Mouse (Mus musculus) fat pad, adult 2 months (tissue): ENCODE results near the gene Shisa6.

Source experiments
- DNase-seq: peaks from one replicate; pipeline ENCODE4 v3.0.0-alpha.2; 2011; ENCODE audit warnings: low read depth, low spot score; ENCODE audit errors: extremely low read depth

Shisa6 gene

DNA sequence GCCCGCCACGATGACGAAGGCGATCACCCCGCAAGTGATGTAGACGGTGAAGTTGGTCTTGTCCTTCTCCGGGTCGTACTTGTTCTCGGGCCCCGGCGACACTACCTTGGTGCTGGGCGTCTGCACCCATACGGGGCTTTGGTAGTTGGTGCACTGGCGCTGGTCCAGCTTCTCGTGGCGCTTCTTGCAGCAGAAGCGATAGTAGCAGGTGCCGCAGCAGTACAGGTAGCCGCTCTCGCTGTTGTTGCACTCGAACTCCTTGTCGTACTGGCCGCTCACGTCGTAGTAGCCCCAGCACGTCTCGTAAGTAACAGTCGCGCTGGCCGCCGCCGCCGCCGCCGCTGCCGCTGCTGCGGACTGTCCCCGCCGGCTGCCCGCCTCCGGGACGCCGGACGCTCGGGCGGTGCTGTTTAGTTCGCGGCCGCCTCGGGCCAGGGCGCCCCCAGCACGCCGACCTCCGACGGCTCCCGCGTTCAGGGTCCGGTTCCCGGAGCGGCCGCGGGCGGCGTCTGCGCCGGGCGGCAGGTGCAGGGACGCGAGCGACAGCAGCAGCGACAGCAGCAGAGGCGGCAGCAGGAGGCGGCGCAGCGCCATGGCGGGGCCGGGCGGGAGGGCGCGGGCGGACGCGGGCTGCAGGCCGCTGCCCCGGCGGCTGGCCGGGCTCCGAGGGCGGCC is at the start of gene Shisa6:
Gene Shisa6, minus strand, starts transcription at position 594 of the 675 bp plus-strand sequence.
- no peak for DNase-seq

DNA sequence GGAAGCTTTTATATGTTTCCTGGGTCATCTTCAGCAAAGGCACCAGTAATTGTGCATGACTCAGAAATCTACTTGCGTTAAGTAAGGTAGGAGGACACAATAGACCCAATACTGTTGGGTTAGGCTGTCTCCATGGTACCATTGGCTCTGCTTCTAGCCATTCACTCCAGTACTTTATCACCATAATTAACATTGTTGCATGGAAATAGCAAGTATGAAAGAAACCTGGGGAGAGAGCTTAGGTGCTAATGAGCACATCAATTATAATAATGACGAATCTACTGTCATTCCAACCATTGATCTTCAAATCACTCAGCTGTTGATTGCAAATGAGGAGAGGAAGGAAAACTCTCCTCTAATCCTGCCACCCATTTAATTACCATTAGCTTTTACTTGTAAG is 48.1 kb upstream of the Shisa6 start:
- no peak for DNase-seq

DNA sequence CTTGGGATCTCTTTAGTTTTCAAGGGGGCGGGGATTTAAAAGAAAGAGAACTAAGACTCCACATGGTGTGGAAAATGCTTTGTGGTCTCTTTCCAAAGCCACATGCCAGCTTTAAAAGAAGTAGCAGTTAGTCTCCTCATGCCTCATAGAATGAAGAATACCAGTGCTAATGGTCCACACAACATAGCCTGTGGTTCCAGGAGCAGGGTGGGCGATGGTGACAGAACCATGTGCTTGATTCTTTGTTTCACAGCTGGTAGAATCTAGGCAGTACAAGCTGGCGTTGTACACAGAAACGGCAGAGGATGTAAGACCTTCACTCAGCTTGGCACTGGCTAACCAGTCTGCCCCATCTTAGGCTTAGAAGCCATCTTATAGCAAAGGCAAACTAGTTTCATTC is 43.3 kb upstream of the Shisa6 start:
- no peak for DNase-seq

DNA sequence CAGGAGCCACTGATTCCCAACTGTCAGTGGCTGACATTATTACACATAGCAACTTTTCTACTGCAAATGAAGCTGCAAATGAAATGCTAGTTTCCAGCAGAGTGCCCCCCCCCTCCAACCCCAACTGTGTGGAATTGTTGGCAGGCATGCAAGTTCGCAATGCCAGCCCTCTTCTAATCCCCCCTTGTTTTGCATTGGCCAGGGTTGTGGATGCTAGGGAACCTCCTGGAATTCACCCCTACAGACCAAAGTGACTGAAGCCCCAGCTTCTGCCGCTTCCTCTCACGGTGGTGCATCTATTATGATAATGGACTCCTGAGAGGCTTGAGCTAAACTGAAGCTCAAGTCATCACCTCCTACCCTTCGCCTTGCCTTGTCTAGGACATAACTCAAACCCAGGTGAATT is 42.6 kb upstream of the Shisa6 start:
- DNase-seq: no peak

DNA sequence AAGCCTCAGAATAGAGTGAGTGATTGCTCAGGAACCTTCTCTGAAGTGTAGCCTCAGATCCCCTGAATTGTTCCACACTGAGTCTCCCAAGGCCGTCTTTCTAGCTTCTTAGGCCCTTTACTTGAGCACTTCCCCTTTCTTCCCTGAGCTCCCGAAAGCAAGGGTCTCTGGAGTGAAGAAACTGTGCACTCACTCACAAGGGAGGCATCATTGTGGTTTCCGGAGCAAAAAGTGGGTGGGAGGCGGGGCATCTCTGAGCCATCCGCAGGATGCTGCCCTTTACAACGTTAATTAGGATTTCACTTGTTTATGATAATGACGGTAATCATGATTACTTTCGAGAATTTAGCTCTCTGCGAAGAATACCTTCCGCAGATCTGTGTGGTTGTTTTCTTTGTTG is 41.6 kb upstream of the Shisa6 start:
- no peak for DNase-seq

DNA sequence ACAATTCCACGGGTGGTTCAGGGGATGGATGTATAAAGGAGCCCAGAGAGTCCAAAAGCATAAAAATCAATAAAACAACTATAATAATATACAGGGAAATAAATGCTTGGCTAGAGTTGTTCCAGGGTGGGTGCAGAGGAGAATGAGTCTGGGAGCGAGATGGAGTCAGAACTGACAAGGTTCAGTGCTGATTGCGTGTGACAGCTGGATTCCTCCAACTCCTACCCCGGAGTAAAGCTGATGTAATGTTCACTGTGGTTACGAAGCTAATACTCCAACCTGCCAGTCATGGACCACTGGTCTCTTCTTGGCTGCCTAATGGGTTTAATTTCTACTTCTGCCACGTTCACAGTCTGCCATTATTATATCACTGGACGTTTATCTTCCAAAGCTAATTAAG is 36.5 kb upstream of the Shisa6 start:
- no peak for DNase-seq

DNA sequence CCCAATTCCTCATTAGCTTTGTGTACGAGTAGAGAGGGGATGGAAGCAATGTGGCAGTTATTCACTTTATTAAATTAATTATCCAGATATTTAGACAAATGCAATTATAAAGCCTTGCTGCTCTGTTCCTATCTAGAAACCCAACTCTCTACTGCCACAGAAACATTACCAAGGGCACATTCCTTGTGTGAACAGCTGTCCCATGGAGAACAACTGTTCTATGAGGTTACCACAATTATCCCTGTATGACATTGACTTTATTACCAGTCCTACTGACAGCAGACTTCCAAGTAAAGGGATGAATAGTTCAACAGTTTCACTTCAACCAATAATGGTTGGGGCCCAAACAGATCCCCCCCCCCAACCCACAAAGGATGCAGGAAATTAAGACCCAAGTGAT is 12.1 kb upstream of the Shisa6 start:
- no peak for DNase-seq

DNA sequence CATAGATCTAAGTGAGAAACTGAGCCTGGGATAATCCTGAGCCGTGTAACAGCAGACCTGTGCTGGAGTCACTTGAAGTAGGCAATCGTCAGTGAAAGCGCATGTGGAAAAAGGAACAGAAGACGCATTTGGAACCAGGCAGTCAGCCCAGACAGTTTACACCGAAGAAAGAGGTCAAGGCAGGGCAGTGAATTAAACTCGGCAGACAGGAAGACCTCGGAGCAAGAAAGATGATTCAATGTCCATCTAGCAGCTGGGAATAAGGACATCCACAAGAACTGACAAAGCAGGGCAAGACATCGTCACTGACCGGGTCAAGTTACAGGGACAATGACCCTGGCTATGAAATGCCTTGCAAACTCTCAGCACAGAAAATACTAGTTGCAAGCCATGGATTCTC is 10.1 kb upstream of the Shisa6 start:
- no peak for DNase-seq

DNA sequence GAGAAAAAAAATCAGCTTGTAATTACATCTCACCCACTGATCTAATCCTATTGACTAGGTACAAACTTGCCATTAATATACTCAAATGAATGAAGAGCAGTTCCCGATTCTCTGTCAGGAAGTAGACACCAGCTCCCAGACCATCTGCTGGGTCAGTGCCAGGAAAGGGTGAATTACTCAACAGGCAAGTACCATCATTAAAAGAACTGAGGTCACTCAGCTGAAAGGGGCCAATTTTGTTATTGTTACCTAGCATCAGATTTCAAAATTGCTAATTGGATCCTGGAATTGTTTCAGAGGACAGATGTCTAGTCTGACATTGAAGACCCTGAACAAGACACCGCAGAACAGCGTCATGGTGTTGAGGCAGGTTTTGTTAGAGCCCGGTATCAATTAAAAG is 9.4 kb upstream of the Shisa6 start:
- DNase-seq: no peak

DNA sequence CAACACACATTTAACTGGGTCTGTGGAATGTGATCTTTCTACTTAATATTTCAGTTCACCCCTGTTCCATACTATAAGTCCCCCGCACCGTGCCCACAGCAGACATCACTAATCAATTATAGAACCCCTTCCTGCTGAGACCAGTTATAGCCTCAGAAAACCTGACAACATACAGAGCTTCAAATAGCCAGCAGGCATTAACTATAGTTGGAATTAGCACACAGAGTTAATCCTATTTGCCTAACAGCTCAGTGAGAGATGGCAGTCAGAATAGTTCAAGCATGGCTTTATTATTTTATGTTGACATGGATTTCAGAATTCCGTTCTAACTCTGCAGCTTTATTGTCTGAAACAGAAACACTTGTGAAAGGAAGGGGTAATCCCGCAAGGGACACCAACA is 8.5 kb upstream of the Shisa6 start:
- DNase-seq: no peak

DNA sequence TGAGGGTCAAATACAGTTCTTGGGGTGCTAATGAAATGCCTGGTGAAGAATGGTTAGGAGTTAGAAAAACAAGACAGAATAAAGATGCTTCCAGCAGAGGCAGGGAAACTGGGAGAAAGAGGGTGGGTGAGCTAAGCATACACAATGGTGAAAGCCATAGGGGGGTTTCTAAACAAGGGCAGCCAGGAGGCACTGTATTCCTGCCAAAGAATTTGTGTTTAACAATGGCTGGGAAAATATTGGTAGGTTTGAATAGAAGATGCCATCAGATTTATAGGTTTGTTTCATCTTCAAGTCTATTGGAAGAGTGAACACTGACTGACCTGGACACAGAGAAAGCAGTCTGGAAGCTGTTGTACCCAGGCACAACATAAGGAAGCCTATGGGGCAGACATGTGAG is 2.4 kb upstream of the Shisa6 start:
- no peak for DNase-seq

DNA sequence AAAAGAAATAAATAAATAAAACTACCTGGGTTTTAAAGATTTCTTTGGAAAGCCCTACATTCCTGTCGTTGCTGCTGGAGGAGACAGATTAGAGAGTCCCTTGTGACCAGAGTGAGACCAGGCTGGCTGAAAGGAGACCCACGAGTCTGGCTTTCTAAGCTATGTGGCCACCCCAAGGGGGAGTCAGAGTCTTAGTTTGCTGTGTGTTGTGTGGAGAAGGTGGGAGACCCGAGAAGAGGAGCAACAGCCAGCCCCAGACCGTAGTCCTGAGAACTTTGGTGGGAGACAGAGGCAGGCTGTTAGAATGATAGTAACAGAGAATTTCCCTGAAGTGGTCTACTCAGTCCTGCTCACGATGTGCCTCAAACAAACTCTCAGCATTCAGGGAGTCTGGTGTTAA is 1.6 kb upstream of the Shisa6 start:
- no peak for DNase-seq

DNA sequence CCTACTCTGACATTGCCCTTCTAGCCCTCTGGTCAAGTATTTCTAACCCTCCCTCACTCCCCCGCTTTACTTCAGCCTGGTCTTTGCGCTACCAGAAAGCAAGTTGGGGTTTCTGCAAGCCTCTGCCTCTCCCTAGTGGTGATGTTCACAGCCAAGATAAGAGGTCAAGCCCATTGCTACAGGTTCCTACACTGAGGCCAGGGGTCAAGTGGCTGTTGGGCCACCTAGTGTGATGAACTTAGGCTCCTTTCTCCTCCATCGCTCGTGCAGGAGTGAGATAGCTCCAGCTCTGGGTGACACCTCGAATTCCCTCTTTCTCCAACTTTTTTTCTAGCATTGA is 1.2 kb upstream of the Shisa6 start:
- no peak for DNase-seq

DNA sequence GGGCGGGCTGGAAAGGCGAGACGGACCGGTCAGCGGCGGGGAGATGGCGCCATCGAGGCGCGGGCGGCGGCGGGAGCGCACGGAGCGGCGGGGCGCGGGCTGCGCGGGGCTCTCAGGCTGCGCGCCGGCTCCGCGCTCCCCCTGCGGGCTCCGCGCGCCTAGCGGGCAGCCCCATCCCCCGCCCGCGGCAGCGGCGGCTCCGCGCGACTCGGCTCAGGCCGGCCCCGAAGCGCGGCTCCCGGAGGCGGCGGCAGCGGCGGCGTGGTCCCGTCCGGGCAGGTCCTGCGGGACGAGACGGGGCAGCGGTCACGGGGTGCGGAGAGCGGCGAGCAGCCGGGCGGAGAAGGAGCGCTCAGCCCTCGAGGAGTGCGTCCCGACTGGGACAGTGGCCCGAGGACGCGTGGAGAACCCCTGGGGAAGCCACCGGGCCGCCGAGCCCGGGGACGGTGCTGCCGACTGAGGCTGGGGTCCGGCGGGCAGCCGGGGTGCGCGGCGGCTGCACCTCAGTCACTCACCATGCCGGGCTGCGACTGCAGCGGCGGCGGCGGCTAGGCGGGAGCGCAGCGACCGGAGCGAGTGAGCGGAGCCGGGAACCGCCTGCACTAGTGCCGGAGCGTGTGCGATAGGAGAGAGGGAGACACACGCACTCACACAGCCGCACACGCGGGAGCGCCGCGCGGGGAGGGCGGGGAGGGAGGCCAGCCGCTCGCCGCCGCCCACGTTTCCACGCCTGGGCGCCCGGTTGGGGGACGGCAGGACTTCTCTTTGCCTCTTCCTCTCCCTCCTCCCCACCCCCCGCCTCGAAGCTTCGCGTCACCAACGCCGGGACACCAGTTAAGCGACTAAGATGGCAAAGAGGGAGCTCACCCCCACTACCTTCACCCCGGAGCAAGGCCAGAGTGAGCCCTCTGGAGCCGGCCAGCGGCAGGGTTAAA is 549 bp upstream of the Shisa6 start:
- no peak for DNase-seq

DNA sequence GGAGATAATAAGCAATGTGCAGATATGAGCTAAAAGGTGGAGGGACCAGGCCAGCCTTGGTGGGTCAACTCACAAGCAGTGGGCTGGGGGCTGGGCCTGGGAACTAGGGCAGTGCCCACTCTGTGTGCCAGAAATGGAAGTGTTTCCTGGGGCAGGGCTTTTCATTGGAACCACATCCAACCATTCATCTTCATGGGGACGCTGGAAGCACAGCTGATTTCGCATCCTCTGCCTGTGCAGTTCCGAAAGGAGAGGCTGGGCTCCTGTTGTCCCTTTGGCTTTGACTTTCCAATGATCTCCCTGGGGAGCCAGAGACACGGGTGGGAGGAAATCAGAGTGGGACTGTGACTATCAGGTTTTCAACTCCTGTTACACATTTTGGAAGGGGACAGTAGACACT is 1.5 kb downstream of the Shisa6 start:
- DNase-seq: no peak

DNA sequence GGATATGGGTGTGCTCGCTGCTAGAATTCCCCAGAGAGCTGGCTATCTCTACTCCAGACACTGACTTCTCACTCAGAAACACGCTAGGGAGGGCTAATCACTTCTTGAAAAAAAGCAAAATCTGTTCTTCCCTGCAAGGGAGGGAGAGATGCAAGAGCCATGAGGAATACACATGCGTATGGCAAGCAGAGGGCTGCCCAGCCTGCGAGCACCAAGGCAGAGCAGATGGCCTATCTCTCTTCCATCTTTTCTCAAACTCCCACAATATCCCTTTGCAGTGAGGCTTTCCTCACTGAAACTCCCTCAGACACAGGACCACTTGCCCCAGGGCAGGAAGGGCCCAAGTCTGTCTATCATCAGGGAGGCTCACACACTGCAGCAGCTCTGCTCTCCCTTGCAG is 3.4 kb downstream of the Shisa6 start:
- DNase-seq: no peak

DNA sequence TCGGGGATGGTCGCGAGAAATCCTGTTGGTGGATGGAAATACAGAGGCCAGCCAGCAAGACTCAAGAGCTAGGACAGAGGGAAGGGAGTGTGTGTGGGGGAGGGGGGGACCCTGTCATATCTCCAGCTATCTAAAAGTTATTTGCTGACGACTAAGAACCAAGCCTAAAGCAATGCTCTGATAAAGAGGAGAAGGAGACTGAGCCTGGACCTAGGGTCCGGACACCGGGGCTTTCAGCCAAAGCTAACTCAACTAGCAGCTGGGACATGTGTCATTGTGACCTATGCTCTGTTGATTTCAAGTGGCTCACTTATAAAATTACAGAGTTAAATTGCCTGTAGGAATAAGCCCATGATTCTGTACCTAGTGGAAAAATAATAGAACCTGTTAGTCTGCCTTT is 6.4 kb downstream of the Shisa6 start:
- DNase-seq: no peak

DNA sequence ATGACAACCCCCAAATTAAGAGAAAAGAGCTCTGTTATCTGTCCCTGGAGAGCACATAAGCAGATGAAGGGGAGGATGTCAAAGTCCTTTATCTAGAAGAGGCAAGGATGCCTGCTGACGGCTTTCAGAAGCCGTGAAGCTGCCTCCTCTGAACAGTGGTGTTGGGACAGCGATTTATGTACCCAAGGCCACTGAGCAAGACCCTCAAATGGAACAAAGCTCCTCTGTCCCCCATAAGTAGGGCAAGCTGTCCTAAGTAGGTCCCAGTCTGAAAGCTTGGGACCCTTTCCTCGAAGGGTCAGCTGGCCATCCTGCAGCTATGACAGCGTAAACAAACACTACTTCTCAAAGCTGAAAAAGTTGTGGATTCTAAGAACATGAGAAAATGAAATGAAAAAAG is 11.4 kb downstream of the Shisa6 start:
- DNase-seq: no peak

DNA sequence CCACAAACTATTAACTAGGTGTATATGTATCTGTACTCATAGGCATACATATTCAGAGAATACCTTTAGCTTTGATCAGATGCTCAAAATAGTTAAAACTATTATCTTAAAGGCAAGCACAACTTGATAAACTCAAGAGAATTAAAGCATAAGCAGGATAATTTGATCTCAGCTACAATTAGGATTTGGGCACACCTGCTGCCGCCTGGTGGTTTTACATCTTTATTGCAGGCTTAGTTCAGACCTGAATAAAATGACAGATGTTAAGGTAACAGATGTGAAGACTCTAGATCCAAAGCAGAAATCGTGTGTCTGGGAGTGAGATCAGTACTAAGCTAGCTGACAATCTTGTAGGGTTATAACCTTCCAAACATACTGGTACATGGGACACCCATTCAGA is 24.8 kb downstream of the Shisa6 start:
- DNase-seq: no peak

DNA sequence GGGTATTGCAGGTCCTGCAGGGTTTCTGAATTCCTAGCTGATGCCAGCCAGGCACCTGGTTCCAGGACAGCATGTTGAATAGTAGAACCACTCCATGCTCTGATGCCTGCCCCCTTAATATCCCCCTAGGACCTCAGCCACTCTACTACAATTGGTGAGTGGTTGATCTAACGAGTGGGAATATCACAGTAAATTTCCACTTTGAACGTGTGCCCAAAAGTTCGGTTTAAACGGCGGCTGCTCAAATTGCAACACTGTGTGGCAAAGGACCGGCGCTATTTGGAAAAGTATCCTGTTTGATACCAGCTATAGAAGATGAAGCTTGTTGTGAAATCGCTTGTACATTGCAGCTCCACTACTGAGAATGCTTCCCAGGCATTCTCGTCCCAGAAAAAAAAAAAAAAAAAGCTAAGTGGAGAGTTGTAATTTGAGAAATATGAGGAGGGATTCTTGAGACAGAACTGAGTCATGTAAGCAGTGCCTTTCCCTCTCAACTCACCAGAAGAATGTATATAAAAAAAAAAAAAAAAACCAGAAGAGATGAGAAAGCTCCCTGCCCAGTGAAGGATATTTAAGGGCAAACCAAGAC is 26.8 kb downstream of the Shisa6 start:
- DNase-seq: no peak

DNA sequence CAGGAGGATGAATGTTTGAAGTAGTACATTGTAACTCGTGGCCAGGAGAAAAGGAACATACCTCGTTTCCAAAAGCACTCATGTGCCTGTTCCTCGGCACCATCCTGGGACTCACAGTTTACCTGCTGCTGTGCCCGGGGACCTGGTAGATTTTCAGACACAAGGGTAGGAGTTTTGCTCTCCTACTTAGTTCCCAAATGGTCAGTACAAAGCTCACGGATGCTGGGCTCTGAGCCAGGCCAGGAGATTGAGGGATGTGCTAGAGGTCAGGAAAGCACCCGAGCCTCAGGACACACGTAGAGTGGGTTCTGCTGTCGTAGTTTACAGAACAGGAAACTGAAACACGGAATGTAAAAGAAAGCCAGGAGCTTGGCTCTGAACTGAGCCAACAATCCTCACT is 29.5 kb downstream of the Shisa6 start:
- no peak for DNase-seq

DNA sequence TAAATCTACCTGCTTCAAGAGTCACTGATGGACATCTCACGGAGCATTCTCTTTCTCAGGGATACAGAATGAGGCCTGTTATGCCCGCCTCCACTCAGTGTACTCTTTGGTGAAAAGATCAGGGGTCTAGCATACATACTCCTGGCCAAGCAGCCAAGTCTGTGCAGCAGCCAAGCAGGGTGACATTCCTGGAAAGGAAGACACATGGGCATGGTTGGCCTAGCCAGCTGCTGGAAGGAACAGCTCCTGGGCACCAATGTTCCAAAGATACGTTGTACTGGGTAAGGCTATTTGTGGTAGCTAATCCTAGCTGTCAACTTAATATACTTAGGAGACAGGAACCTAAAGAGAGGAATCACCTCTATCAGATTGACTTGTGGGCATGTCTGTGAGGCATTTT is 31.4 kb downstream of the Shisa6 start:
- no peak for DNase-seq
